Mouse (Mus musculus): ENCODE data around the gene Abcg5. TPM values are rescaled to one million over a fixed set of nuclear protein-coding genes. Genes with fewer than 3 reads are reported as not detected.

Abcg5 gene
- polyA plus RNA-seq, 1 experiment from 2014 or later = 3.7 TPM

- H3K27me3 ChIP-seq (replicated peaks; ENCODE audit: control insufficient read depth, insufficient read depth, low read length) = no peaks in the 10 kb centered on the region
- H3K36me3 ChIP-seq (ENCODE audit: control insufficient read depth, insufficient read depth, low read length) = no peaks in the 10 kb centered on the region
- WGBS = 0% methylated on average over 25 of the region's 25 CpGs
- peak; percentile 96 for ATAC-seq
- H3K27ac ChIP-seq (ENCODE audit: low read length) = peak within 1 kb of the TSS; percentile 33; the same call in 1 of the 2 replicates
- no peaks in the 10 kb centered on the region for H3K9me3 ChIP-seq (ENCODE audit: control insufficient read depth, low read length)
- H3K9ac ChIP-seq (ENCODE audit: low read depth, low read length) = peak within 1 kb of the TSS; percentile 71
- H3K4me3 ChIP-seq (ENCODE audit: low read length) = peak within 1 kb of the TSS; percentile 70
- peaks cover 6% of the 10 kb centered on the region; the same call in 1 of the 2 replicates for H3K4me1 ChIP-seq (ENCODE audit: control insufficient read depth, insufficient read depth, low read length)
- peak within 1 kb of the TSS; percentile 90 for H3K4me2 ChIP-seq (ENCODE audit: low read depth, low read length)
Measured at GRCm38 (mm10) chr17:84626276-84626856, 56.4 kb downstream of the Abcg5 start, which contains the start of gene Dync2li1. Gene Dync2li1, plus strand, starts transcription at chr17:84626496.

GRCm38 (mm10) chr17:84622873-84623272 lies 59.9 kb downstream of the Abcg5 start:
- ATAC-seq = no peak
- H3K36me3 ChIP-seq (ENCODE audit: control insufficient read depth, insufficient read depth, low read length) = no peaks in the 10 kb centered on the region
- H3K27me3 ChIP-seq (replicated peaks; ENCODE audit: control insufficient read depth, insufficient read depth, low read length) = no peaks in the 10 kb centered on the region
- no peak overlapping the region for H3K4me3 ChIP-seq (ENCODE audit: low read length)
- H3K4me2 ChIP-seq (ENCODE audit: low read depth, low read length) = no peak overlapping the region
- H3K27ac ChIP-seq (ENCODE audit: low read length) = peak overlapping the region; percentile 40; the same call in 1 of the 2 replicates
- H3K9me3 ChIP-seq (ENCODE audit: control insufficient read depth, low read length) = no peaks in the 10 kb centered on the region
- WGBS = 60% methylated on average over 2 of the region's 2 CpGs
- H3K4me1 ChIP-seq (ENCODE audit: control insufficient read depth, insufficient read depth, low read length) = peaks cover 10% of the 10 kb centered on the region; the same call in 1 of the 2 replicates
- H3K9ac ChIP-seq (ENCODE audit: low read depth, low read length) = no peak overlapping the region

GRCm38 (mm10) chr17:84622028-84622427 lies 60.8 kb downstream of the Abcg5 start:
- Histone ChIP-seq H3K9ac (ENCODE audit: low read depth, low read length) (no peak overlapping the region), H3K4me1 (ENCODE audit: control insufficient read depth, insufficient read depth, low read length) (peaks cover 8% of the 10 kb centered on the region; the same call in 1 of the 2 replicates), H3K4me2 (ENCODE audit: low read depth, low read length) (no peak overlapping the region), H3K9me3 (ENCODE audit: control insufficient read depth, low read length) (no peaks in the 10 kb centered on the region), H3K4me3 (ENCODE audit: low read length) (no peak overlapping the region), H3K27ac (ENCODE audit: low read length) (no peak overlapping the region), H3K27me3 (replicated peaks; ENCODE audit: control insufficient read depth, insufficient read depth, low read length) (no peaks in the 10 kb centered on the region), H3K36me3 (ENCODE audit: control insufficient read depth, insufficient read depth, low read length) (no peaks in the 10 kb centered on the region)
- no peak for ATAC-seq
- 86% methylated on average over 4 of the region's 4 CpGs for WGBS

- no peaks in the 10 kb centered on the region for H3K9me3 ChIP-seq (ENCODE audit: control insufficient read depth, low read length)
- H3K4me3 ChIP-seq (ENCODE audit: low read length) = no peak overlapping the region
- WGBS = 85% methylated on average over 6 of the region's 6 CpGs
- H3K4me2 ChIP-seq (ENCODE audit: low read depth, low read length) = no peak overlapping the region
- peaks cover 4% of the 10 kb centered on the region; the same call in 1 of the 2 replicates for H3K4me1 ChIP-seq (ENCODE audit: control insufficient read depth, insufficient read depth, low read length)
- ATAC-seq = no peak
- H3K27me3 ChIP-seq (replicated peaks; ENCODE audit: control insufficient read depth, insufficient read depth, low read length) = no peaks in the 10 kb centered on the region
- H3K9ac ChIP-seq (ENCODE audit: low read depth, low read length) = no peak overlapping the region
- no peak overlapping the region for H3K27ac ChIP-seq (ENCODE audit: low read length)
- no peaks in the 10 kb centered on the region for H3K36me3 ChIP-seq (ENCODE audit: control insufficient read depth, insufficient read depth, low read length)
Measured at GRCm38 (mm10) chr17:84621209-84621608, 61.6 kb downstream of the Abcg5 start.

- H3K27ac ChIP-seq (ENCODE audit: low read length) = peak overlapping the region; percentile 58
- H3K4me2 ChIP-seq (ENCODE audit: low read depth, low read length) = no peak overlapping the region
- H3K4me3 ChIP-seq (ENCODE audit: low read length) = no peak overlapping the region
- H3K4me1 ChIP-seq (ENCODE audit: control insufficient read depth, insufficient read depth, low read length) = peaks cover 4% of the 10 kb centered on the region; the same call in 1 of the 2 replicates
- ATAC-seq = no peak
- H3K27me3 ChIP-seq (replicated peaks; ENCODE audit: control insufficient read depth, insufficient read depth, low read length) = no peaks in the 10 kb centered on the region
- no peak overlapping the region for H3K9ac ChIP-seq (ENCODE audit: low read depth, low read length)
- WGBS = 83% methylated on average over 6 of the region's 6 CpGs
- no peaks in the 10 kb centered on the region for H3K9me3 ChIP-seq (ENCODE audit: control insufficient read depth, low read length)
- no peaks in the 10 kb centered on the region for H3K36me3 ChIP-seq (ENCODE audit: control insufficient read depth, insufficient read depth, low read length)
Measured at GRCm38 (mm10) chr17:84620610-84621009, 62.2 kb downstream of the Abcg5 start.

GRCm38 (mm10) chr17:84620076-84620475 lies 62.7 kb downstream of the Abcg5 start:
- peaks cover 4% of the 10 kb centered on the region; the same call in 1 of the 2 replicates for H3K4me1 ChIP-seq (ENCODE audit: control insufficient read depth, insufficient read depth, low read length)
- 43% methylated on average over 3 of the region's 3 CpGs for WGBS
- peak; percentile 55 for ATAC-seq
- no peaks in the 10 kb centered on the region for H3K36me3 ChIP-seq (ENCODE audit: control insufficient read depth, insufficient read depth, low read length)
- H3K27me3 ChIP-seq (replicated peaks; ENCODE audit: control insufficient read depth, insufficient read depth, low read length) = no peaks in the 10 kb centered on the region
- H3K27ac ChIP-seq (ENCODE audit: low read length) = peak overlapping the region; percentile 58
- no peak overlapping the region for H3K4me2 ChIP-seq (ENCODE audit: low read depth, low read length)
- H3K4me3 ChIP-seq (ENCODE audit: low read length) = no peak overlapping the region
- no peak overlapping the region for H3K9ac ChIP-seq (ENCODE audit: low read depth, low read length)
- no peaks in the 10 kb centered on the region for H3K9me3 ChIP-seq (ENCODE audit: control insufficient read depth, low read length)

GRCm38 (mm10) chr17:84619112-84619511 lies 63.7 kb downstream of the Abcg5 start:
- peaks cover 4% of the 10 kb centered on the region; the same call in 1 of the 2 replicates for H3K4me1 ChIP-seq (ENCODE audit: control insufficient read depth, insufficient read depth, low read length)
- H3K27me3 ChIP-seq (replicated peaks; ENCODE audit: control insufficient read depth, insufficient read depth, low read length) = no peaks in the 10 kb centered on the region
- H3K4me3 ChIP-seq (ENCODE audit: low read length) = no peak overlapping the region
- ATAC-seq = no peak; the same call in 1 of the 2 replicates
- H3K9ac ChIP-seq (ENCODE audit: low read depth, low read length) = no peak overlapping the region
- no peaks in the 10 kb centered on the region for H3K9me3 ChIP-seq (ENCODE audit: control insufficient read depth, low read length)
- H3K27ac ChIP-seq (ENCODE audit: low read length) = peak overlapping the region; percentile 81; the same call in 1 of the 2 replicates
- 81% methylated on average over 7 of the region's 7 CpGs for WGBS
- H3K36me3 ChIP-seq (ENCODE audit: control insufficient read depth, insufficient read depth, low read length) = no peaks in the 10 kb centered on the region
- no peak overlapping the region for H3K4me2 ChIP-seq (ENCODE audit: low read depth, low read length)

- Histone ChIP-seq H3K4me3 (ENCODE audit: low read length) (no peak overlapping the region), H3K27ac (ENCODE audit: low read length) (no peak overlapping the region), H3K27me3 (replicated peaks; ENCODE audit: control insufficient read depth, insufficient read depth, low read length) (no peaks in the 10 kb centered on the region), H3K4me2 (ENCODE audit: low read depth, low read length) (no peak overlapping the region), H3K4me1 (ENCODE audit: control insufficient read depth, insufficient read depth, low read length) (peaks cover 4% of the 10 kb centered on the region; the same call in 1 of the 2 replicates), H3K9me3 (ENCODE audit: control insufficient read depth, low read length) (no peaks in the 10 kb centered on the region), H3K36me3 (ENCODE audit: control insufficient read depth, insufficient read depth, low read length) (no peaks in the 10 kb centered on the region), H3K9ac (ENCODE audit: low read depth, low read length) (no peak overlapping the region)
- 88% methylated on average over 6 of the region's 6 CpGs for WGBS
- no peak for ATAC-seq
Measured at GRCm38 (mm10) chr17:84617953-84618352, 64.9 kb downstream of the Abcg5 start.

GRCm38 (mm10) chr17:84616526-84617074 lies 66.2 kb downstream of the Abcg5 start:
- Histone ChIP-seq H3K9ac (ENCODE audit: low read depth, low read length) (no peak overlapping the region), H3K27me3 (replicated peaks; ENCODE audit: control insufficient read depth, insufficient read depth, low read length) (no peaks in the 10 kb centered on the region), H3K9me3 (ENCODE audit: control insufficient read depth, low read length) (no peaks in the 10 kb centered on the region), H3K36me3 (ENCODE audit: control insufficient read depth, insufficient read depth, low read length) (0 out of 2 replicates have a peak, but pooled peaks cover 1% of the 10 kb centered on the region), H3K4me1 (ENCODE audit: control insufficient read depth, insufficient read depth, low read length) (peaks cover 4% of the 10 kb centered on the region; the same call in 1 of the 2 replicates), H3K27ac (ENCODE audit: low read length) (no peak overlapping the region), H3K4me2 (ENCODE audit: low read depth, low read length) (no peak overlapping the region), H3K4me3 (ENCODE audit: low read length) (no peak overlapping the region)
- WGBS = 78% methylated on average over 6 of the region's 6 CpGs
- no peak for ATAC-seq
